Mouse (Mus musculus) brain, embryonic 14.5 days (tissue): ENCODE measurements around the gene Triobp.

Experiments used
- CTCF ChIP-seq: fragments of 200-500 bp; IDR thresholded peaks from 2 replicates; pipeline ENCODE4 v1.5.1; 2012; ENCODE audit warnings: inconsistent platforms, mild to moderate bottlenecking, moderate library complexity, borderline replicate concordance; ENCODE audit not compliant: insufficient read depth, insufficient read length; ENCODE audit errors: extremely low read depth
- POLR2A ChIP-seq: fragments of 200-500 bp; IDR thresholded peaks from 2 replicates; pipeline ENCODE4 v1.6.1; 2012; ENCODE audit warnings: mild to moderate bottlenecking, inconsistent platforms, borderline replicate concordance; ENCODE audit not compliant: poor library complexity, insufficient read depth, insufficient read length, severe bottlenecking; ENCODE audit errors: extremely low read depth

DNA sequence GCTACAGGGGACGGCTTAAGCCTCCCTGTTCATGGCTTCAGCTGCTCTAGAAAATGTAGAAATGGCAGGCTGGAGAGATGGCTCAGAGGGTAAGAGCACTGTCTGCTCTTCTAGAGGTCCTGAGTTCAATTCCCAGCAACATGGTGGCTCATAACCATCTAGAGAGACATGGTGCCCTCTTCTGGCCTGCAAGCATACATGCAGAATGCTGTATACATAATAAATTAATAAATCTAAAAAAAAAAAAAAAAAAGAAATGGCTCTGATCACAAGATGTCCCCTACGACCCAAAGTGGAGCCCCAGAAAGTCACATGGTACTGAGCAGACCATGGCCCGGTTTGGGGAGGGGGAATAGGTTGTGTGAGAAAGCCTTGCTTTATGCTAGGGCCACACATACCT lies 8.1 kb downstream of the Triobp start:
- TF ChIP-seq CTCF: no peak
- no peak for TF ChIP-seq POLR2A
